Mouse (Mus musculus): Measurements from ENCODE around the gene Spcs2. TPM values are rescaled to one million over a fixed set of nuclear protein-coding genes. Genes with fewer than 3 reads are reported as not detected.

Spcs2 gene
- polyA plus RNA-seq, 2 experiments from 2014 or later: 466 to 576 TPM

Other genes starting within 250 kb of the Spcs2 start
- under 1 TPM; 0.25 to 0.35 TPM for gene Tpbgl, start 236.4 kb downstream of the Spcs2 start, polyA plus RNA-seq (2017; shearing (Covaris generic))
- gene Slco2b1, start 152.1 kb downstream of the Spcs2 start, polyA plus RNA-seq (2017; shearing (Covaris generic)): under 1 TPM in 1 of 2 experiments, not detected in 1; 0.37 TPM
- not detected for gene Olfr520, start 133.2 kb downstream of the Spcs2 start, polyA plus RNA-seq (2017; shearing (Covaris generic))
- gene Olfr521, start 100.0 kb downstream of the Spcs2 start, polyA plus RNA-seq (2017; shearing (Covaris generic)): not detected
- gene Neu3, start 35.0 kb downstream of the Spcs2 start, polyA plus RNA-seq (2017; shearing (Covaris generic)): 10 to 100 TPM; 27.5 to 34.8 TPM
- under 1 TPM in 1 of 2 experiments, not detected in 1; 0.39 TPM for gene Xrra1, start 4.3 kb downstream of the Spcs2 start, polyA plus RNA-seq (2017; shearing (Covaris generic))
- 1 to 10 TPM; 6.2 to 9.5 TPM for gene Rnf169, start 117.0 kb upstream of the Spcs2 start, polyA plus RNA-seq (2017; shearing (Covaris generic))
- gene Chrdl2, start 142.7 kb upstream of the Spcs2 start, polyA plus RNA-seq (2017; shearing (Covaris generic)): not detected

All from CD4-positive, CD25-positive, alpha-beta regulatory T cell, adult 4 months (primary cell).